Mouse (Mus musculus) lung, postnatal 36 days (tissue): ENCODE measurements at regions not wholly inside any gene's neighbourhood (a gene's known extent, or its start where the extent isn't known, plus 50 kb on each side); places are given as distances from the start of the nearest gene placed in this dataset.

ENCODE experiments used
- DNase-seq: peaks from one replicate; pipeline ENCODE4 v3.0.0; 2022; ENCODE audit warnings: mixed read lengths

DNA sequence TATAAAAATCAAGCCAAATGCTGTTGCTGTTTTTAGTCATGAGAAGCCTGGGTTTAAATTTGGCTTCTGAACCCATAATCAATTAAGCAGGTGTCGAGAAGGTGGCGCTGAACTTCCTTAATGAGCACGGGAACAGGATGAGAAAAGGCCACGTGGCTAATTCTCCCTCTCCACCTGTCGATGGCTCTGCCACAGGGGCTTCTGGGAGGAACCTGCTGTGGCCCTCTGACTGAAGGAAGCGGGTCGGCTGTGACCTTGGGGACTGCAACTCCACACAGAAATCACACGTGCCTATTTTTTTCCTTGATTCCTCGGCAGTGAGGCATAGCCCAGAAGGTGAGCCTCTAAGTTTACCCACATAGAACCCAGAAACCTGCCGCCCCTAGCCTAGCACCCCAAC lies 244.8 kb upstream of the Sulf2 start:
- no peak for DNase-seq

DNA sequence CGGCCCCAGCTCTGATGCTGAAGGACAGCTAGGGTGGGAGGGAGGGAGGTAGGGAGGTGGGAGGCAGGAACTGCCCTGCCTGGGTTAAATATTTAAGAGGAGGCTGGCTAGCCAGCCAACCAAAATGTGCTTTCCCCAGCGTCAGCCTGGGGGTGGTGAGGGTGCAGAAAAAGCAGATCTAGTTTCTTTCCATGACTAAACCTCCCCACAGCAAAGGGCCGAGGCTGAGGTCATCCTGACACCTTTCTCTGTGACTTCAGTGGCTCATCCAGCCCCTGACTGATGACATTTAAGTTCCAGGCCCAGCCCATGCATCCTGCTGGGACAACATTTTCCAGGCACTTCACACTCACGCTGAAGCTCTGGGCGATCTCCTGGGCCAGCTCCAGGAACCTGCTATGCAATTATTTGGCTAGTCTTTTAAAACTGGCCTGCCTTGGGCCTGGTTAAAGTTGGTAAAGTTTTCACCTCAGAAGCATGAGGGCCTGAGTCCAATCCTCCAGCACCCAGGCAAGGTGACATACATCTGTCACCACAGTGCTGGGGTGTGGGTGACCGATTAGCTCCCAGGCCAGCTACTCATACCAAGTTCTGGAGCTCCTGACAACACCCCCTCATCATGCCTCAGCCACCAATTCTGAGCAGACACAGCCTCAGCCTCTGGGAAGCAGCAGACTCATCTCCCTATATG lies 243.8 kb upstream of the Sulf2 start:
- no peak for DNase-seq

DNA sequence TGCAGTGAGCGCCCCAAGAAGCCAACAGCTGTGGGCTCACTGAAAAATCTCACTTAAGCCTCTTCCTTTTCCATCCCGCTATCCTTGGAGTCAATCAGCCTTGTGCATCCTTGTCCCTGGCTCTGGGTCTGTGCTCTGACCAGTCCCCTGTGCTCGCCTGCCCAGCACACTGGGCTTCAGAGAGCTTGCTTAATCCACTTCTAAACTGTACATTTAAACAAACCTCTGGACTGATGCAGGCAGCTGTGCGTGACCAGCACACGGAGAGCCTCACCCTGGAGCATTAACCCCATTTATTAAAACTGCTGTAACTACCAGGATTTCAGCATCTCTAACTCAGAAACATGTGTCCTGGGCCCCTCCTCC lies 243.3 kb upstream of the Sulf2 start:
- no peak for DNase-seq

DNA sequence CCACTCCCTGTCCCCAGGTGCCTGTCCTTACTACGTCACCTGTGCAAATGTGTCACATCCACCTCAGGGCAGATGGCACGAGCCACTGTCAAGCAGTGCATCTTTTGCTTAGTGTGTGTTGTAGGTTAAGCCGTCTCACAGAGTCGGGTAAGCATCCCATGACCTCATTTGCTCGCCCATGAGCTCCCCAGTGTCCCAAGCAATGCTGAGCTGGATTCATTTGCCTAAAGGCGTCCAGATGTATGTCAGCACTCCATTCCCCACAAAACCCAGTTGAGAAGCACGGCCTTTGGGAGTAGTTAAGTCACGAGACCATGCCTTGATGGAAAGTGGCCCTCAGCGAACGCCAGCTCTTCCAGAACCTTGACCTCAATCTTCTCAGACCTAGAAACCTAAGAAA lies 242.7 kb upstream of the Sulf2 start:
- no peak for DNase-seq

DNA sequence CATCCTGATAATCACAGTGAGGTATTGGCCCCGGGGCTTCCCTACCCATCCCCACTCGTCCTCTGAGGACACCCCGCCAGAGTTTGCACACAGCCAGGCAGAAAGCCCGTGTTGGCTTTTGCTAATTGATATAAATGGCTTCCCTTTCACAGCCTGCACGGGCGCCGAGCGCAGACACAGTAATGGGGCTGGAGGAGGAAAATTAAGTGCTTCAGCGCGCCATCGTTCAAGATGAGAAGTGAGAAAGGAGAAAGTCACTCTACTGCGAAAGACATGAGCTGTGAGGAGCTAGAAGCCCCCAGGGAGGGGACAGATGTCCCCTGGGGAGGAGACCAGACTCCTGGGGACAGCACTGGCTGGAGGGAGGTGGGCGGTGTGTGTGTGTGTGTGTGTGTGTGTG lies 239.2 kb upstream of the Sulf2 start:
- no peak for DNase-seq

DNA sequence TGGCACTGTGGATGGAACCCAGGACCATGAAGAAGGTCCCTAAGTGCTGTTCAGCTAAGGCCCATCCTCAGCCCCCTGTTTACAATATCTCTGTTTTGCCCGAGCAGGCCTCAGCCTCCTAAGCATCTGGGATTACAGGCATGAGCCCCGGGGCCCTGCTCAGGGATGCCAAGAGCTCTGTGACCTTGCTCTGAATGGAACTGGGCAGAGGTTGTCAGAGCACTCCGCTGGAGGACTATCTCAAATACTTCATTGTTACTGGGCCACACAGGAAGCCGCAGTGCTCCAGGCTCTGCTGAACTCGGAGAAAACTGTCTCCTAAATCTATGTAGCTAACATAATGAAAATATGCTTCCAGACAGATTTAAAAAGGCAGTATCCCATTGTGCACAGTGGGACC lies 235.7 kb upstream of the Sulf2 start:
- DNase-seq: no peak

DNA sequence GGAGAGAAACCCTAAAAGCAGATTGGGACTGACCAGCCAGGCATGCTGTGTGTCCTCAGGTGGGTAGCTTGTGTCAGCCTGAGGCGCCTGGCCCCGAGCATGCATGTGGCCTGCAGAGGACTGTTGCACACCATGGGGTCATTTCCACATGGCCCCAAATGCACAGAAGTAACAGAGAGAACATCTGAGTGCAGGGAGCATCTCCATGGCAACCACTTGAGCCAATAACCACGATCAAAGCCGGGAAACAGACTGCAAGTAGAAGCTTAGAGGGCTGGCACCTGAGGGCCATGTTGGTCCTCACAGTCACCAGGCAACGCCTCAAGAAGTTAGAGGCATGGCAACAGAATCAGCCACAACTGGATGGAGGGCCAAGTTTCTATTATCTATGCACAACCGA lies 232.6 kb upstream of the Sulf2 start:
- no peak for DNase-seq

DNA sequence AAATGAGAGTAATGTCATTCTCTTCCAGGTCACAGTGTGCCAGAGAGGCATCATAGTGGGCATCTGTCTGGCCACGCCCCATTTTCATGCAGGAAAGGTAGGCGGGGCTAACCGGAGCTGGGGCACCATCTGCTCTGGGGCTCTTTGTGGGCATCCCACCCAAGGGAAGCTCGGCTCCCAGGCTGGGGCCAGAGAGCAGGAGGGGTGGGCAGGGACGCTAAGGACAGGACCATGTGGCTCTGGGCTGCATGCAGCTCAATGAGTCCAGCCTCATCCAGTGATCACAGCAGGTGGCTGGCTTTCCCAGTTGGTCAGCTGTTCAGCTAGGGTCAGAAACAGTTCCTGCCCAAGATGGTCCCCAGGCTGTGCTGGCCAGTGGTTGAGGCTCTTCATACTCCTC lies 231.4 kb upstream of the Sulf2 start:
- no peak for DNase-seq

DNA sequence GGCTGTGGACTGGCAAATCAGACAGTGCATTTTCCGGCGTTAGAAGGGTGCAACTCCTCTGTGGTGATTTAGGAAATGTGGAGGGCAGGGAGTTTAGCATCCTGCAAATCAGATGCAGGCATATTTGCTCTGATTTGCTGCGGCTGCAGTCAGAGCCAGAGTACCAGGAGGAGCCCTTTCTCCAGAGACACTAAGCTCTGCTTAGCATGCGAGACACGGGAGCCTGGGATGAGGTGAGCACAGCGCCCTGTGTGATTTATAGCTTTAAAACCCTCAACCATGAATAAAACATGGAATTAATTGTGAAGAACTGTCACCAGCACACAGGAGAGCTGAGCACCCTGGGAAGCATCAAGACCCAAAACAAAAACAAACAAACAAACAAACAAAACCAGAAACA lies 229.1 kb upstream of the Sulf2 start:
- no peak for DNase-seq

DNA sequence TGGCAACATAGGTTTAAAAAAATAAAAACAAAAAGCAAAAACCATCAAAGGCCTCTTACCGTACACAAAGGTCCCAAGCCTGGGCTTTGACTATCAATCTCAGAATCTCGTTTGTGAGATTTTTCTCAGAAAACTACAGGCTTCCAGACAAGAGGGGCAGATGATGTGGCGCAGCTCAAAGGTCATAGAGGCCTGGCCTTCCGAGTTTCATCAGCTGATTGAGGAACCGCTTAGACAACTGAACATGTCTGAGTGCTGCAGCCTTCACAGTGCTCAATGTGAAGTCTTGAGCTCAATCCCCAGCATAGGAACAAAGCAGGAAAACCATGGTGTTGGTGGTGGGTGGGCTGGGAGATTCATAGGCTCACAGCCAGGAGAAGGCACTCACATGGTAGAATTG lies 227.9 kb upstream of the Sulf2 start:
- no peak for DNase-seq

DNA sequence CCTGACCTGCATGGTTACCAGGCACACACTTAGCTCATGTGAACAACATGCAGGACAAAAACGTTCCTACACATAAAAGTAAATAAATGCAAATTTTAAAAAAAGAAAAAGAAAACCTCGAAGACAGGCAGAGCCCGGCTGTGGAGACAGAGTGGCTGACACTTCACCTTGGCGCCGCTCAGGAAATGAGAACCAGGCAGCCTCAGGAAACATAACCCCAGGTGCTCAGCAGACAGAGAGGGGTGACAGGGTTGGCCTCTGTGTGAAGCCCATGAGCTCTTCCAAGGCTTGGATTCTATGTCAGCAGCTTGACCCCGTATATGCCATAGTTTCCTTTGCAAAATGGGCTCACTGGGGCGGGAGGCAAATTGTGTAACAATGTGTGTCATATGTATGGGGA lies 226.7 kb upstream of the Sulf2 start:
- DNase-seq: no peak

DNA sequence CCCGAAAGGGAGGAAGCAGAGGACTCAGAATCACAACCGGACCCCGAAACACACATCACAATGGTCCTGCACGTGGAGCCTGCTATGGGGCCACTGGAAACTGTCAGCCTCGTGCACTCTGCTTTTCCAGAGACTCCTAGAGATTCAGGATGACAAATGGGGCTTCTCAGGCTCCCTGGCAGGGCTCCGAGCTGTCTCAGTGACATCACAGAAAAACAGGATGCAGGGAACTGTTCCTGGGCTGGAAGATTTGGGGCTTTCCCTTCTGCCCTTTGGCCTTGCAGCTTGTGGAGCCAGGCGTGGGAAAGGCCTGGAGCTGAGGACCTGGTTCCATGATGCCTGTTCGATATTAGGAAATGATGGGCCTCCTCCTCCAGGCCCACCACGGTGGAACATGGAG lies 225.4 kb upstream of the Sulf2 start:
- no peak for DNase-seq

DNA sequence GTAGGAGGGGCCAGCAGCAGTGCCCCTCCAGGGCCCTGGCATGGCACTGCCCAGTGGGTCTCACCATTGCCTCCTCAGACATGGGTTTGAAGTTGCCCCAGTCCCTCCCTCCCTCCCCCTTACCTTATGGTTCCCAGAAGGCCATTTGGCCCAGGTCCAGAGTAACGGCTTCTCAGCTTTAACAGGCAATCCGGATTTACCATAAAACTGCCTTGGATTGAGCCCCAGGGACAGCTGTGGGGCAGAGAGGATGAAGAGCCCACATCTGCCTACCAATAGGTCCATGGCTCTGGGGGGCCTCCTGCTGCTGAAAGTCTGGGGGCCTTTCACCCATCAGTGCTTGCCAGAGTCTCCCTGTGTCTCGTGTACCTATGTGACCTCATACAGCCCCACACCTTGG lies 222.9 kb upstream of the Sulf2 start:
- no peak for DNase-seq

DNA sequence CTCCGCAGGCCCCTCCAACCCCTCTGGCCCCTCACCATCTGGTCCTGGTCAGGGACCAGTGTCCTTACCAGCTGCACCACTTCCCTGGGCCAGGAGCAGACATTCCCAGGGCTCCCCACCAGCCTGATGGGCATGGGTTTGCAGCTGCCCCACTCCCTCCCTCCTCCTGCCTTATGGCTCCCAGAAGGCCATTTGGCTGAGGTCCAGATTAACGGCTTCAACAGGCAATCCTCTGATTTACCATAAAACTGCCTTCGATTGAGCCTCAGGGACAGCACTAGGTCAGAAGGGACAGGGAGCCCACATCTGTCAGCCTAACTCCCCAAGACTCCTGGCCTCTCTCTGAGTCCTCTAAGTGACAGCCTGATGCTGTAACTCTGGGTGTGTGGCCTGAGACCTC lies 221.9 kb upstream of the Sulf2 start:
- no peak for DNase-seq

DNA sequence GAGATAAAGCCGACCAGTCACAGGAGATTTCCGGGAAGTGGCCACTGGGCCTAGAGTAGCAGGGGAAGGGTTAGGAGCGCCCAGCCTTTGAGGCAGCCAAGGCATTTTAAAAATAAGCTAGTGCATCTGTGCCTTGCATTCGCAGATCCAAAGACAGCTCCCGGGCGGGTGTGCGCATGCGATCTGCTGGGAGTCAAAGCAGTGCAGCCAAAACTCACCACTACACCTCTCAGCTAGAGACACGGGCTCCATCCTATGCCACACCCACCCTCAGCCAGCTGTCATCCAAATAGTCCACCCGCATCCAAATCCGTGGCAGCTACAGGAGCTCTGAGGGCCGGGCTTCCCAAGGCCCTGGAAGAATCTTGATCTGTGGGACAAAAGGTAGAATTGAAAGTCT lies 220.2 kb upstream of the Sulf2 start:
- no peak for DNase-seq

DNA sequence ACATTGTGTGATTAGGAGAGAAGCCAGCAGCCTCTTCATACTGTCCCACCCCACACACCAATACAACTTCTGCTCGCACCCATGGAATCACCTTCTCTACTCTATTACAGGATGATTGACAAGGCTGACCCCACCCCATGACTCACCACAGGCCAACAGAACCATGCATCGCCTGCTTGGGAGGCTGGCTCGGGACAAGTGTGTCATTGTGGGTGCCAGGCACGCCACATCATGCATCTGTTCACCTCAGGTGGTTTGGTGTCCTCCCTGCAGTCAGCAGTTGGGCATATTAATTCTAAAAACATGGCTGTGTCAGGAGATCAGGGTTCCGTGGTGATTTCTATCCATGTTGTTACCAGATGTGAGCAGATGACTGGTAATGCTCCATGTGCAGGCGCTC lies 215.3 kb upstream of the Sulf2 start:
- DNase-seq: no peak

DNA sequence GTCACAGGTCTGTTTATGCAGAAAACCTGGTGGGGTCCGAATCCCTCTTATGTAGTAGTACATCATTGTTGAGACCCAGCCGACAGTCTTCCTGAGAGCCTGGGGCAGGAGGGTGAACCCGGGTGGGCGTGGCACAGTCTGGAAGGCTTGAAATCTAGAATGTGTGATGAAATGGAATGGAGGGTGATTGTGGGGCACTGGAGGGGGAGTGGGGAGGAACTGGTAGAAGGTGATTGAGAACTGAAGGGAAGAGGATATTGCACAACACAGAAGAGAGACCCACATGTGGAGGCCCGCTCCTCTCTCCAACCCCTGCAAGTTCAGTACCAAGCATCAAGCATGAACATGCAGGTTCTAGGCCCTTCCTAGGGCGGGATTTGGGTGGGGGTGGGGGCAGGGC lies 206.2 kb upstream of the Sulf2 start:
- DNase-seq: no peak

DNA sequence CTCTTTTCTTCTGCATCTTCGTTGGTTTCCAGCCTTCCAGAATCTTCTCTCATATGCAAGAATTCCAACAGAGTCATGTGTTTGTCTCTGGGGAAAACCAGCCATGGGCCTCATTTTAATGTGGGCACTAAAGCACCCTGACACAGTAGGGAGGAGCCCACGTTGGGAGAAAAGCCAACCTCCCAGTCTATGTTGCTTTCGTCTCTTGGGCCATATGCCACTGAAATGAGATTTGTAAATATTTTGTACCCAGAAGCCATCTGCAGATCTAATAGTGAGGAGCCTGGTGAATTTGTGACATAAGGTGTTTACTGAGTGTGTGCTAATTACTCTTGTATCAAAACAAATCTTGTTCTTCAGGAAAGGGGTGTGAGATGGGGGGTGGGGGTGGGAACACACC lies 205.3 kb upstream of the Sulf2 start:
- DNase-seq: no peak

DNA sequence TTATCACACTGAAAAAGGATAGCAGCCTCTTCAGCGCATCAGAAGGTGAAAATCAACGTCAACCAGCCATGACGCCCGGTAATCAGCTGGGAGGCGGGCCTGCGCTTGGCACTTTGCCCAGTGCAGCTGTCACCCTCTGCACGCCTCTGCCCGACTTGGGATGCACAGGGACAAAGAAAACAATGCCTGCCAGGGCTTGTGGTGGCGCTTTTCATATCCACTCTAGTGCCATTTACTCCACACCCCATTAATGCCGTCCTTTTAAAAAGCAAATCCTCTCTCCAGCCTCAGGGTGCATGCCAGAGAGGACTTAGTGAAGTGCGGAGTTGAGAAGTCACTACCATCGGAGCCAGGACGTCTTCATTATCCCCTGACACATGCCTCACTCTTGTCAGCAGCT lies 204.5 kb upstream of the Sulf2 start:
- DNase-seq: no peak

DNA sequence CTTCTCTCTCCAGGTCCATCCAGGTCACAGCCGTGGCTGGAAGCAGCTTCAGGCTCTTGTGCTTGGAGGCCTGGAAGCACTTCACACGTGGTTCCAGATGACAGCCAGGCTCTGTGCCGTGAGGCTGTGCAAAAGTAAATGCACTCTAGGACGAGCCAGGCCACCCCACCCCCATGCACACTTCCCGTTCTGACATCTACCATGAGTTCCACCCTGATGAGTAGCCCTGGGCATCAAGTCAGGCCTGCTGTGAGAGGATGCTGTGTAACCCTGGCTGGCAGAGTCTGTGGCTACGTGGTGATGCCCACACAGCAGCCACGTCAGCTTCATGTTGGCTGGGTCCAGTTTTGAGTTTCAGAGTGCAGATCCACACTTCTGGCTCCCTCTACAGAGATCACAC lies 202.4 kb upstream of the Sulf2 start:
- DNase-seq: peak; percentile 39

DNA sequence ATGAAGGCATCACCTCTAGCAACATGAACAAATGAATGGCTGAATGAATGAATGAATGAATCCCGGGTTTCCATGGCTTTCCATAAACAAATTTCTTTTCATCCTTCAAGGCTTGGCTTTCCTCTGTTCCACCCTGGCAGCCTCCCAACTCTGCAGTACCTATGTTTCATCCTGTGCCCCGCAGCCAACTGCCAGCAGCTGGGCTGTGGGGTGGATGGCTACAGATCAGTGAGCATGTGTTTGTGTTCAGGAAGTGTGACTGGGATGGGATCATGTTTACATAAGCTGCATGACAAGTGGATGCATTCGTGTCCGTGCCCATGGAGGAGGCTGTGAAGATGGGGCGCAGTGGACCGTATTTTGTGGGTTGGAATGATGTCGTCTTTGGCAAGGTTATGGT lies 200.5 kb upstream of the Sulf2 start:
- no peak for DNase-seq

DNA sequence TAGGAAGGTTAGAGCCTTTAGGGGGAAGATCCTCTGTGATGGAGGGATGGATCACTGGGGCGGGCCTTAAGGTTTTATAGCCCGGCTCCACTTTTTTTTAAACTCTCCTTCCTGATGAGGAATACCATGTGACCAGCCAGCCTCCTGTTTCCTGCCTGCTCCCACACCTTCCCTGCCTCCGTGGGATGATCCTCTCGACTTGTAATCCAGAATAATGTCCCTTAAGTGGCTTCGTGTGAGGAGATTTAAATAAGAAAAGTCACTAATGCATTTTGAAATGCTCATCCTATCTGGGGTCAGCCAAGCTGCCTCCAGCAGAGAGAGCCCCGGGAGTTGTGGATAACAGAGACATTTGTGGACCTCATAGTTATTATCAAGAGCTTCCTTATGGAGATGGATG lies 200.0 kb upstream of the Sulf2 start:
- no peak for DNase-seq

DNA sequence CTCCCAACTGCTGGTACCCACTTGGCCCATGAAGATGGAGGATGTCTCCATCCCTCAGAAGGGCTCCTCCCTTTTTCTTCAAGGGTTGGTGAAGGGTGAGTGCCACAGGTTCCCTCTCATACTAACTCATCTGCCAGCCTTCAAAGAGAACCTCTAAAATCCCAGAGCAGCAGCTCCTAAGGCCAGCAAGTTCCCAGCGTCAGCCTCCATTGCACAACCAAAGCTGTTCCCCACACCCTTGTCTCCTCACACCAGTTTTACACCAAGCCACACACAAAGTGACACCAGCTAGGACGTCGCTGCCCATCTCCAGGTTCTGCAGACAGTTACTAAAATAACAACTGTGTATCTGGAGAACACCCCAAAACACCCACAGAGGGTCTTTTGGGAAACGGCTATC lies 198.9 kb upstream of the Sulf2 start:
- no peak for DNase-seq

DNA sequence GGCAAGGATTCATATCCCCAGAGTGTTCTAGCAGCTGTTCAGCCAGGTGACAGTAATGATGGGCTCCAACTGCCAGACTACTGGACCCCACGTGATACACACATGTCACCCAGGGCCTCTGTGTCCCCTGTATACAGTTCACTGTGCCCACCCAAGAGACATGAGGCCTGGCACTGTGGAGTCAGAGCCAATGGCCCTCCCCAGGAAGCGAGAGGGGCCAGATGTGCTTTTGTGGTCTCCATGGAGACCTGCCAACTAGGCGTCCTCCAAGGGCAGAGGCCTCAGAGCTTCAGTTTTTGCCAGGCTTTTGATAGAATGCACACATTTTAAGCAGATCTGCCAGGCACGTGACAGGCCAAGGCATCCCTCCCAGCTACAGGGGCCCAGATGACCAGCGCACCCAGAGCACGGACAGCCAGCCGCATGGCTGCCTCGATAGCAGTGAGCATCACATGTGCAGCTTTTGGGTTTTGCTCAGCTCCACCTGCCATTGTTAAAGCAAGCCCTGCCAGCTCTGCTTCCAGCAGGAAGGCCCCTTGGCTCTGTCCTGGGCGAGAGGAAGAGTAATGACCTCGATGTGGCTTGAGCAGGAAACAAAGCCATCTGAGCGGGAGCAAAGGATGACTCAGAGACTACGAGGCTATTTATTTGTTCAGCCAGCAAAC lies 198.1 kb upstream of the Sulf2 start:
- no peak for DNase-seq

DNA sequence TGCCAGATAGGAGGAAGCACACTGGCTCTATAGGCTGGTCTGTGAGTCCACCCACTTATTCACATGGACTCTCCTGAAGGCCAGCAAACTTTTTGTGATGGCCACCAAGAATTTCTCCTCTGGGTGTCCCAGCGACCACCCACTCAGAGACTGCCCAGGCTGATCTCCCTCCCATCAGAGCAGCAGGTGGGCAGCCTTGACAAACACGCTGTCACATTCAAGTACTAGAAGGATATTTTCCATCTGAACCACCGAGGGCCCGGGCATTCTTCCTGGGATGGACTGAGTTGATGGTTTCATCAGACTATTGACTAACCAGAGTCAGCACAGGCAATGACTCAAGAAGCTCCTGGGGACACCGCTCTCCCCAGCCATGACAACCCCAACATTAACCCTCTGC lies 196.5 kb upstream of the Sulf2 start:
- no peak for DNase-seq
